Mouse (Mus musculus) layer of hippocampus, adult 2 months (tissue): ENCODE measurements at regions not wholly inside any gene's neighbourhood (a gene's known extent, or its start where the extent isn't known, plus 50 kb on each side); places are given as distances from the start of the nearest gene placed in this dataset.
A peak's percentile ranks its signal among the peaks of the same experiment; 100 is the strongest.
"Not testable (repeated sequence)": the region's sequence is repeated elsewhere in the genome, so short reads cannot be mapped to it uniquely, and the experiment has no call there.

ENCODE experiments used
- DNase-seq, 2 experiments: peaks; one replicate each; pipeline ENCODE4 v3.0.0; 2022; ENCODE audit warnings: low spot score in 2 of 2
- H3K27ac ChIP-seq: fragments of 200-600 bp; 2 replicates; pipeline ENCODE4 v1.8.1; 2022
- H3K4me3 ChIP-seq: fragments of 200-600 bp; 2 replicates; pipeline ENCODE4 v1.8.1; 2022; ENCODE audit warnings: mild to moderate bottlenecking
- CTCF ChIP-seq: fragments of 200-600 bp; conservative IDR thresholded peaks from 2 replicates; pipeline ENCODE4 v1.8.1; 2022; ENCODE audit warnings: antibody characterized with exemption, mild to moderate bottlenecking, moderate library complexity

DNA sequence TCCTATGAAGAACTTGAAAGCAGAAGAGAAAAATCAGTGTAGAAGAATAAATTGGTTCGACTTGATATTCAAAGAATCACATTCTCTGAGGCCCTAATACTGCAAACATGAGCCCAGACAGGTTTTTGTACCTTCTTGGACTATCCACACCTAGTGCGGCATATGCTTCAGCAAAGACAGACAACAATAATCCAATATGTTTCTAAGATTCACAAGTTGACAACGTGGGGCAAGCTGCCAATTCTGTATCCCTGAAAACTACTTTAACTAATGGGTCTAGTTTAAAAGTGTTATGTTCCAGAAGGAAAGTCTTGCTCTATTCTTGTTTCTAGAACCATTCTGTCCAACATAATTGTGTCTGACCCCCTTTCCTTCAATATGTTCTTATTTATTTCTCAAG is 796.0 kb downstream of the Cypt12 start:
- H3K27ac ChIP-seq = no peak overlapping the region
- TF ChIP-seq CTCF = no peak
- no peak overlapping the region for H3K4me3 ChIP-seq
- DNase-seq = no peak

- Histone ChIP-seq H3K27ac (no peak overlapping the region), H3K4me3 (no peak overlapping the region)
- no peak for DNase-seq
- TF ChIP-seq CTCF = no peak
Measured at GRCm38 (mm10) chr3:18746206-18746605, 798.0 kb downstream of the Cypt12 start.

DNA sequence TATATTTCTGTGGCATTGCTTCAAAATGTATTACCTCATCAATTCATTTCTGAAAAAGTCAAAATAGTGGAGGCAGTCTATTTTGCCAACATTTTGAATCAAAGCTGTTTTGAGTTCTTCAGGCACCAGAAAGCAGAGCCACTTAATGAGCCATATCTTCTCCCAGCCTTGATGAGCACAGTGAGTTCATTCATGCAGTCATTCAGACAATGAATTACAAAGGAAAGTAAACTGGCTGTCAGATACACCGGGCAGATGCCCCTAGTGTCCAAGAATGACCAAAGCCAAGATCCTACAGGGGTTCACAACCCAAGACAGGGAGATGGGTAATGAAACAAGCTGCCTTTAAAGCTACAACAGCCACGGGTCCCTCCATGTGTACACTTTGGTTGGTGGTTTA is 798.7 kb downstream of the Cypt12 start:
- peak in 1 of 2 experiments; percentile 23 for DNase-seq
- no peak overlapping the region for H3K27ac ChIP-seq
- no peak for TF ChIP-seq CTCF
- no peak overlapping the region for H3K4me3 ChIP-seq

- Histone ChIP-seq H3K4me3 (no peak overlapping the region), H3K27ac (no peak overlapping the region)
- no peak for TF ChIP-seq CTCF
- no peak for DNase-seq
Measured at GRCm38 (mm10) chr3:18751660-18752259, 803.5 kb downstream of the Cypt12 start.

GRCm38 (mm10) chr3:18764301-18765078 is 816.3 kb downstream of the Cypt12 start:
- Histone ChIP-seq H3K27ac (peak overlapping the region; percentile 68), H3K4me3 (no peak overlapping the region)
- peak; percentile 58 to 72 for DNase-seq
- TF ChIP-seq CTCF = no peak

GRCm38 (mm10) chr3:18778481-18778880 is 830.3 kb downstream of the Cypt12 start:
- peak in 1 of 2 experiments; percentile 4 for DNase-seq
- H3K27ac ChIP-seq = peak overlapping the region; percentile 43; the same call in 1 of the 2 replicates
- no peak overlapping the region for H3K4me3 ChIP-seq
- TF ChIP-seq CTCF = no peak

DNA sequence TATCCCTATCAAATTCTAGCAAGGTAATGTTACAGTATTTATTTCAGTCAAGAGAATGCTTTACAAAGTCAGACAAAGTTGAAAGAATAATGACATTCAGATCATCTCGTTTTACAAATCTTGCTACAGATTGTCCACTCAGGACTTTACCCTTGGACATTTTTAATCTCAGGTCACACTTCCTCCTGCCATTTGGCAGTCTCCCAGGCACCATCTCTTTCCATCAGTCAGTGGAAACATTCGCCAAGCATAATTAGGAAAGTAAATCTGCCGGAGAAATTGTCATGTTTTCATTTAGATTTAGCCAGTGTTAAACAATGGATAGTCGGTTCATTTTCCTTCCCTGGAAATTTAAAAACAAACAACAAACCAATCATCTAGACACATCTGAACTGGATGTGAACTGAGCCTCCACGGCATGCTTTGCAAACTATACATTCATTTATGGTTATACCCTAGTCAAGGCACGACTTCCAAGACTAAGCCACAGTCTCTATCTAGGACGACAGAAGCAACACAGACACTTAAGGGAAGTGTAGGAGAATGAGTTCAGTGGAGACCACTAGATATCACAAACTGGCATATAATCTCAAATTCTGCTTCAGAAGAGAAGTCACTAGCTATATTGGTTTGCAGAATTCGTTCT is 839.4 kb downstream of the Cypt12 start:
- Histone ChIP-seq H3K27ac (no peak overlapping the region), H3K4me3 (no peak overlapping the region)
- no peak for DNase-seq
- TF ChIP-seq CTCF = no peak

- no peak for TF ChIP-seq CTCF
- no peak for DNase-seq
- H3K4me3 ChIP-seq = no peak overlapping the region
- no peak overlapping the region for H3K27ac ChIP-seq
Measured at GRCm38 (mm10) chr3:18802794-18803193, 825.7 kb downstream of the 1700064H15Rik start.

- not testable (repeated sequence) for H3K27ac ChIP-seq, H3K4me3 ChIP-seq, DNase-seq
Measured at GRCm38 (mm10) chr3:18828788-18829320, 799.6 kb downstream of the 1700064H15Rik start.

DNA sequence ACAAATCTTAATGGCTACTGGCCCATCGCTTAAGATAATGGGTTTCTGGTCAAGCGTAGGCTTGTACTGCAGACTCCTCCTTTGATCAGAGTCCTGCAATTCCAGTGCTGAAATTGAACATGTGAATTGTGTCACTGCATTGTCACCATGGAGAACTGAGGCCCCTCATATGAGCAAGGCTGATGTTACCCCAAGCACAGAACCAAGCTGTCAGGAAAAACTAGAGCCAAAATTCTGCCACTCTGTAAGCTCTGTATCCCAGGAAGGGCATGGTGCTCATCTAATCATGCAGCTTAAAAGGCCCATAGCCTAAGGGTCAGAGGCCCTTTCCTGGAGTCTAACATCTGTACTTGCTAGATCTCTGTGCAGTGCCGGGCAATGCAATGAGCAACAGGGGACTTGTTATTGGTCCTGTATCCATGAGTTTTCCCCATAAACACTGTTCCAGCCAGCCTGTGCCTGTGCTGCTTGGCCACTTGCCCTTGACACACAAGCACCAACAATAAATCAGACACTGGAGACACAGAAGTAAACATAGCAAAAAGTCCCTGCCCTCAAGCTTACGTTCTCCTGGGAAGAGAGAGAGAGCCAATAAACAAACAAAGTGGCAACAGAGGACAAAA is 760.2 kb downstream of the 1700064H15Rik start:
- Histone ChIP-seq H3K4me3 (no peak overlapping the region), H3K27ac (no peak overlapping the region)
- TF ChIP-seq CTCF = no peak
- no peak for DNase-seq

- no peak overlapping the region for H3K4me3 ChIP-seq
- no peak for DNase-seq
- H3K27ac ChIP-seq = no peak overlapping the region
- no peak for TF ChIP-seq CTCF
Measured at GRCm38 (mm10) chr3:18868758-18869157, 759.7 kb downstream of the 1700064H15Rik start.

- Histone ChIP-seq H3K27ac (no peak overlapping the region), H3K4me3 (no peak overlapping the region)
- no peak for DNase-seq
- no peak for TF ChIP-seq CTCF
Measured at GRCm38 (mm10) chr3:18877060-18877459, 751.4 kb downstream of the 1700064H15Rik start.

DNA sequence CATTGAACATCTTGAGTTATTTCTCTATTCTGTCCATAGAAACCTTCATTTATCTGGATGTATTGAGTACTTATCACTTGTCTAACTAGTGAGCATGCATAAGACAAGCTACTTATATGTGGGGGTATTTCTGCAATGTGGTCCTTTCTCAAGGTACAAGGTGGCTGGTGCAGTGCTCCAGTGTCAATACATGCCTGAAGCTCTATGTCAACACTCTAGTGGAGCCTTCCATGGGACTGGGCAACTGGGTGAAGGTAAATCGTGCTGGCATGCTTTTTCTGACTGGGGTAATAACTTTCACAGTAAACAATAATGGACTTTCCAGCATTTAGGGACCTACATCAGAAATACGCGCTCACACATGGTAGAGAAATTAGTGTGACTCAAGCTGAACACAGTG is 750.9 kb downstream of the 1700064H15Rik start:
- no peak overlapping the region for H3K27ac ChIP-seq
- no peak for DNase-seq
- no peak for TF ChIP-seq CTCF
- no peak overlapping the region for H3K4me3 ChIP-seq
